9 mouse cellular contexts compared by ENCODE assay signal in genomic region chr1:185515526-185515979, GRCm38 (mm10).
DNase-seq lines count a peak whose midpoint lies in the region; ATAC-seq and TF ChIP-seq lines count a peak whose summit lies in the region.
"Had no signal": no experiment of that assay in that cellular context is flagged by ENCODE, and none has a peak within 500 bp of the region (broad histone marks: within the 10 kb centered on the region; RNA-seq: fewer than 3 reads in every experiment).

No protein-coding gene starts in this region.

- peak; percentile 27 for DNase-seq in heart, adult 11 months
- no peak for DNase-seq in heart, postnatal 4 days
- no peak for DNase-seq in lung, postnatal 36 days
- peak; percentile 72 for DNase-seq in liver, postnatal 0 days
- no peak for DNase-seq in urinary bladder, adult 2 months (ENCODE audit: low spot score)
- no peak for DNase-seq in lung, adult 18-20 months
- DNase-seq: layer of hippocampus, adult 9-11 months had no signal

- no peak overlapping the region for H3K4me2 ChIP-seq in lung, embryonic 15.5 days
- no peak overlapping the region for H3K4me2 ChIP-seq in embryonic facial prominence, embryonic 12.5 days (replicated peaks)
- peak overlapping the region; percentile 52 for H3K4me2 ChIP-seq in liver, postnatal 0 days (ENCODE audit: low read depth, low read length)

- H3K27me3 ChIP-seq in lung, embryonic 15.5 days: no peaks in the 10 kb centered on the region
- no peaks in the 10 kb centered on the region for H3K27me3 ChIP-seq in embryonic facial prominence, embryonic 12.5 days
- no peaks in the 10 kb centered on the region for H3K27me3 ChIP-seq in liver, postnatal 0 days (ENCODE audit: insufficient read depth, low read length)

- H3K9ac ChIP-seq in lung, embryonic 15.5 days: no peak overlapping the region
- no peak overlapping the region for H3K9ac ChIP-seq in embryonic facial prominence, embryonic 12.5 days
- peak overlapping the region; percentile 12; the same call in 1 of the 2 replicates for H3K9ac ChIP-seq in liver, postnatal 0 days (replicated peaks)

- H3K9me3 ChIP-seq in lung, embryonic 15.5 days: no peaks in the 10 kb centered on the region
- H3K9me3 ChIP-seq in embryonic facial prominence, embryonic 12.5 days: no peaks in the 10 kb centered on the region
- no peaks in the 10 kb centered on the region for H3K9me3 ChIP-seq in liver, postnatal 0 days (ENCODE audit: low read length)

- no peaks in the 10 kb centered on the region for H3K36me3 ChIP-seq in lung, embryonic 15.5 days
- H3K36me3 ChIP-seq in embryonic facial prominence, embryonic 12.5 days: no peaks in the 10 kb centered on the region
- H3K36me3 ChIP-seq in liver, postnatal 0 days (replicated peaks; ENCODE audit: insufficient read depth, low read length): no peaks in the 10 kb centered on the region

- TF ChIP-seq EP300 in liver, postnatal 0 days (IDR thresholded peaks at IDR 0.05; ENCODE audit: low read depth): peak; percentile 90

- TF ChIP-seq CTCF in liver, postnatal 0 days (IDR thresholded peaks at IDR 0.05; ENCODE audit: low read depth): no peak

- no peak overlapping the region for H3K4me3 ChIP-seq in lung, embryonic 15.5 days
- H3K4me3 ChIP-seq in embryonic facial prominence, embryonic 12.5 days: no peak overlapping the region
- no peak overlapping the region for H3K4me3 ChIP-seq in liver, postnatal 0 days (ENCODE audit: low read depth, low read length)

- no peak overlapping the region for H3K27ac ChIP-seq in lung, embryonic 15.5 days
- no peak overlapping the region for H3K27ac ChIP-seq in embryonic facial prominence, embryonic 12.5 days
- peak overlapping the region; percentile 78 for H3K27ac ChIP-seq in liver, postnatal 0 days (ENCODE audit: low read depth)

- 57% methylated on average over 14 of the region's 14 CpGs for WGBS in lung, embryonic 15.5 days
- 65% methylated on average over 14 of the region's 14 CpGs for WGBS in embryonic facial prominence, embryonic 12.5 days
- 33% methylated on average over 14 of the region's 14 CpGs for WGBS in liver, postnatal 0 days (ENCODE audit: insufficient replicate concordance)

- H3K4me1 ChIP-seq in lung, embryonic 15.5 days: no peaks in the 10 kb centered on the region
- no peaks in the 10 kb centered on the region for H3K4me1 ChIP-seq in embryonic facial prominence, embryonic 12.5 days
- H3K4me1 ChIP-seq in liver, postnatal 0 days (ENCODE audit: insufficient read depth): no peaks in the 10 kb centered on the region

- peak; percentile 59; the same call in 1 of the 2 replicates for ATAC-seq in lung, embryonic 15.5 days (ENCODE audit: borderline replicate concordance, extremely low read depth, low FRiP score, low TSS enrichment)
- 0 out of 2 replicates have a peak, but pooled peaks have one; percentile 56 for ATAC-seq in embryonic facial prominence, embryonic 12.5 days (ENCODE audit: insufficient number of reproducible peaks, insufficient read depth, low FRiP score, low TSS enrichment)
- peak; percentile 96 for ATAC-seq in liver, postnatal 0 days

Comparison
In these comparisons a context has a peak if more than half of its experiments do, and no peak if none do; other contexts are left out.
1. DNase-seq: peak in heart, adult 11 months (single experiment) and liver, postnatal 0 days (single experiment); none in heart, postnatal 4 days (single experiment), lung, postnatal 36 days (single experiment), urinary bladder, adult 2 months (single experiment) and lung, adult 18-20 months (0 of 2).
2. Peak in every context shown above with its lines, with median percentiles within 50 percentile points of each other: ATAC-seq.